Mouse (Mus musculus): ENCODE data around the gene Olfr1445.

The Olfr1445 gene

GRCm38 (mm10) chr19:12883555-12883954 is at the start of gene Olfr1445:
Gene Olfr1445 (plus strand): TSS chr19:12883855.
- DNase-seq, result no peak

- DNase-seq, result no peak
Measured at GRCm38 (mm10) chr19:12838507-12838906, 45.1 kb upstream of the Olfr1445 start.

GRCm38 (mm10) chr19:12846382-12846781 is 37.3 kb upstream of the Olfr1445 start, which contains the start of gene Gm5244:
Gene Gm5244 (plus strand): TSS chr19:12846682.
- DNase-seq, result no peak

GRCm38 (mm10) chr19:12856983-12857382 is 26.7 kb upstream of the Olfr1445 start, which contains the start of gene Olfr1444:
Gene Olfr1444 (plus strand): TSS chr19:12857283.
- DNase-seq, result no peak

- DNase-seq, result no peak
Measured at GRCm38 (mm10) chr19:12893424-12893823, 9.8 kb downstream of the Olfr1445 start, which contains the start of gene Olfr1446. Gene Olfr1446 (minus strand): TSS chr19:12893524.

GRCm38 (mm10) chr19:12903643-12904042 is 20.0 kb downstream of the Olfr1445 start, which contains the start of gene Olfr1447:
Gene Olfr1447 (minus strand): TSS chr19:12903743.
- DNase-seq, result no peak

GRCm38 (mm10) chr19:12924319-12924718 is 40.7 kb downstream of the Olfr1445 start, which contains the start of gene Olfr1448:
Gene Olfr1448 (minus strand): TSS chr19:12924419.
- DNase-seq, result no peak

GRCm38 (mm10) chr19:12930540-12930939 is 46.9 kb downstream of the Olfr1445 start, which contains the start of gene Olfr1449:
Gene Olfr1449 (plus strand): TSS chr19:12930840.
- no peak for DNase-seq

All from kidney, postnatal 4 days (tissue).